Mouse (Mus musculus) C2C12 (cell line): ENCODE data around the gene Hs3st1. TPM values are rescaled to one million over a fixed set of nuclear protein-coding genes. Genes with fewer than 3 reads are reported as not detected.

Source experiments
- H3K27me3 ChIP-seq: one replicate; pipeline ENCODE4 v1.6.1; 2011; ENCODE audit not compliant: control insufficient read depth, insufficient read depth, insufficient read length
- H3K36me3 ChIP-seq: one replicate; pipeline ENCODE4 v1.6.1; 2011; ENCODE audit not compliant: control insufficient read depth, insufficient read depth
- H3K4me3 ChIP-seq: one replicate; pipeline ENCODE4 v1.5.1; 2011; ENCODE audit warnings: mild to moderate bottlenecking, control low read depth; ENCODE audit not compliant: poor library complexity, insufficient read depth, severe bottlenecking
- H3K79me2 ChIP-seq: one replicate; pipeline ENCODE4 v1.6.1; 2011; ENCODE audit not compliant: control insufficient read depth, insufficient read depth
- H3K79me3 ChIP-seq: one replicate; pipeline ENCODE4 v1.6.1; 2011; ENCODE audit warnings: low read depth, control low read depth
- H3ac ChIP-seq: one replicate; pipeline ENCODE3; 2011; ENCODE audit warnings: low read depth; ENCODE audit not compliant: control insufficient read depth, insufficient read length
- CEBPB ChIP-seq: IDR thresholded peaks from one replicate; pipeline ENCODE4 v1.6.1; 2011; ENCODE audit warnings: low read depth, mild to moderate bottlenecking, control low read depth, moderate library complexity
- CTCF ChIP-seq: IDR thresholded peaks from one replicate; pipeline ENCODE4 v1.5.1; 2011; ENCODE audit not compliant: control insufficient read depth, insufficient read depth, insufficient read length
- FOSL1 ChIP-seq: IDR thresholded peaks from one replicate; pipeline ENCODE4 v1.8.0; 2011; ENCODE audit warnings: mild to moderate bottlenecking, low read length; ENCODE audit not compliant: poor library complexity, insufficient read depth, severe bottlenecking
- MAX ChIP-seq: IDR thresholded peaks from one replicate; pipeline ENCODE4 v1.6.1; 2011; ENCODE audit warnings: mild to moderate bottlenecking, control low read depth
- MYOD1 ChIP-seq: IDR thresholded peaks from one replicate; pipeline ENCODE4 v1.6.1; 2011; ENCODE audit warnings: low read depth; ENCODE audit not compliant: control insufficient read depth, insufficient read length
- MYOG ChIP-seq: IDR thresholded peaks from one replicate; pipeline ENCODE4 v1.6.1; 2011; ENCODE audit not compliant: control insufficient read depth, insufficient read length; ENCODE audit errors: extremely low read depth
- USF1 ChIP-seq: IDR thresholded peaks from one replicate; pipeline ENCODE4 v1.6.1; 2011; ENCODE audit warnings: low read depth, mild to moderate bottlenecking, control low read depth, moderate library complexity
- polyA plus RNA-seq: library from polyadenylated mRNA; unstranded; fragments of >200 nt; fragmentation: generic; extraction: Trizol; gene quantifications from one replicate; pipeline ENCODE4 v1.2.1, GENCODE M21; 2012; ENCODE audit warnings: missing spikeins

The Hs3st1 gene
- polyA plus RNA-seq, 1 experiment: 2.1 TPM

GRCm38 (mm10) chr5:39644827-39645380 is 110.4 kb downstream of the Hs3st1 start:
- H3K27me3 ChIP-seq: no peaks in the 10 kb centered on the region
- TF ChIP-seq MYOG (no peak), MYOD1 (no peak), FOSL1 (no peak), CTCF (no peak), CEBPB (no peak), MAX (no peak), USF1 (no peak)

DNA sequence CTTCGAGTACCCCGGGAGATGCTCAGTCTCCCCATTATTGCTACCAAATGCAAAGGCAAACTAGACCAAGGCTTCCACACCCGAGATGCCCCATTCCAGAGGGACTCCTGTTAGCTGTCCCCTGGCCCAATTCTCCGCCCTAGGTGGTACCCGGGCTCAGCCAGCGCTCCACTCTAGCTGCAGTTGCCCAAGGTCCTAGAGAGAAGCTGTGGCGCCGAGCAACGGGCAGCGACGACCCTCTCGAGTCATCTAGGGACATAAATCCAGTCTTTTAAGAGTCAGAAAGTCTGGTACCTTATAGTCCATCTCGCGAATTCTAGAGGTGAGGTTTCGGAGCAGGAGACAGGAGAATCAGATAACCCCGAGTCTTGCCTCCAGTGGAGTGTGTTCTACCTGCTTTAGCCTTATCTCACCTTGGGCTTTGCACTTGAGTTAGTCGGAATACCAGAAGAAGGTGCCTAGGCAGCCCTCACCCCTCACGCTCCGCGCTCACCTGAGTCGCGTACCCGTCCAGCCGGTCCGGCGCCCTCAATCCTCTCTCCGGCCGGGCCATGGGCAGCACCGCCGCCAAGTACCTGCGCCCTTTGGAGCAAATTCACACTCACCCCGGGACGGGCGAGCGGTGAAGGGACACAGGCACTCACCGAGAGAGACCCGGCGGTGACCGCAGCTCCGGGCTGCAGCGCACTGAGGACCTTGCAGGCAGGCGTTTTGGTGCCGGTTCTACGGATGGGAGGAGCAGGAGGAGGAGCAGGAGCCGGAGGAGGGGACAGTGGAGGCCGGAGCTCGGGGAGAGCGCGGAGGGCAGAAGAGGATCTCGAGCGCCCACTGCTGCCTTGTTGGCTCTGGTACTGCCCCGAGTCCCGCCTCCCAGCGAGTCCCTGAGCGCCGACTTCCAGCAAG is 111.1 kb downstream of the Hs3st1 start:
- no peaks in the 10 kb centered on the region for H3K27me3 ChIP-seq
- H3K36me3 ChIP-seq: no peaks in the 10 kb centered on the region
- no peaks in the 10 kb centered on the region for H3K79me3 ChIP-seq
- no peak for TF ChIP-seq MYOG
- peak; percentile 72 for TF ChIP-seq CTCF
- no peaks in the 10 kb centered on the region for H3K79me2 ChIP-seq
- H3ac ChIP-seq: peak overlapping the region; percentile 15
- H3K4me3 ChIP-seq: no peak overlapping the region

More at GRCm38 (mm10) chr5:39644827-39645380, 110.4 kb downstream of the Hs3st1 start:
- H3ac ChIP-seq: peak overlapping the region; percentile 6
- no peaks in the 10 kb centered on the region for H3K79me3 ChIP-seq
- H3K79me2 ChIP-seq: no peaks in the 10 kb centered on the region
- no peak overlapping the region for H3K4me3 ChIP-seq
- no peaks in the 10 kb centered on the region for H3K36me3 ChIP-seq

DNA sequence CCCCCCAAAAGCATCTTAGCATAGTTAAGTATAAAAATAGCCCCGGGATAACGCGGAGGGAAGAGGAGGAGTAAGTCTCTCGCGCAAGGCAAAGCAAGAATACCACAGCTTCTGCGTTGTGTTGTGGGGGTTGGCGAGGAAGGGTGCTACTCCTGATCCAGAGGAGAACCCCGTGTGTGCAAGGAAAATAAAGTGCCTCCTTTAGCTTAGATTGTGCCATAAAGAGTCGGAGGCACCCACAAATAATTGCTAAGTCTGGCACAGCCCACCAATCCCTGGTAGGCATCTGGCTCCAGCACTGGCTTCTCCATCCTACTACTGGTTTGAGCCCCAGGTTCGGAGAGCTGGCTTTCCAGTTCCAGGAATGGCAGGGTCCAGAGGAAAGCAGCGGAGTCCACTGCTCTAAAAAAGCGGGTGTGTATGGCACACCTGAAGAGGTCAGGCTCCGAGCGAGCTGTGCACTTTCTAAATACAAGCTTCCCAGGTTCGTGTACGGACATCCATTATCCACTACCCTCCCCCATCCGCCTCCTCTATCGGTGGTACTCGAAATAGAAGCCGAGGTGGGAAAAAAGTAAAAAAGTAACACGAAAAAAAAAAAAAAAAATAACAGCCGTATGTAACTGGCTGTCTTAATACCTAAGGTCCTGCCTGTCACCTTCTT is 111.9 kb downstream of the Hs3st1 start:
- H3K27me3 ChIP-seq: no peaks in the 10 kb centered on the region
- H3K4me3 ChIP-seq: no peak overlapping the region
- TF ChIP-seq MYOD1 (no peak), FOSL1 (no peak), CEBPB (no peak), CTCF (no peak), MYOG (no peak), MAX (no peak), USF1 (no peak)
- H3K79me2 ChIP-seq: no peaks in the 10 kb centered on the region
- no peaks in the 10 kb centered on the region for H3K79me3 ChIP-seq
- H3ac ChIP-seq: no peak overlapping the region
- no peaks in the 10 kb centered on the region for H3K36me3 ChIP-seq

- no peak overlapping the region for H3K4me3 ChIP-seq
- H3K36me3 ChIP-seq: no peaks in the 10 kb centered on the region
- no peak for TF ChIP-seq MYOG
- TF ChIP-seq CTCF: no peak
- no peak for TF ChIP-seq FOSL1
- TF ChIP-seq MYOD1: no peak
- no peak for TF ChIP-seq CEBPB
- TF ChIP-seq MAX: no peak
- no peak for TF ChIP-seq USF1
- H3ac ChIP-seq: no peak overlapping the region
- no peaks in the 10 kb centered on the region for H3K79me2 ChIP-seq
- H3K79me3 ChIP-seq: no peaks in the 10 kb centered on the region
- H3K27me3 ChIP-seq: no peaks in the 10 kb centered on the region
Measured at GRCm38 (mm10) chr5:39642222-39642770, 113.0 kb downstream of the Hs3st1 start.

DNA sequence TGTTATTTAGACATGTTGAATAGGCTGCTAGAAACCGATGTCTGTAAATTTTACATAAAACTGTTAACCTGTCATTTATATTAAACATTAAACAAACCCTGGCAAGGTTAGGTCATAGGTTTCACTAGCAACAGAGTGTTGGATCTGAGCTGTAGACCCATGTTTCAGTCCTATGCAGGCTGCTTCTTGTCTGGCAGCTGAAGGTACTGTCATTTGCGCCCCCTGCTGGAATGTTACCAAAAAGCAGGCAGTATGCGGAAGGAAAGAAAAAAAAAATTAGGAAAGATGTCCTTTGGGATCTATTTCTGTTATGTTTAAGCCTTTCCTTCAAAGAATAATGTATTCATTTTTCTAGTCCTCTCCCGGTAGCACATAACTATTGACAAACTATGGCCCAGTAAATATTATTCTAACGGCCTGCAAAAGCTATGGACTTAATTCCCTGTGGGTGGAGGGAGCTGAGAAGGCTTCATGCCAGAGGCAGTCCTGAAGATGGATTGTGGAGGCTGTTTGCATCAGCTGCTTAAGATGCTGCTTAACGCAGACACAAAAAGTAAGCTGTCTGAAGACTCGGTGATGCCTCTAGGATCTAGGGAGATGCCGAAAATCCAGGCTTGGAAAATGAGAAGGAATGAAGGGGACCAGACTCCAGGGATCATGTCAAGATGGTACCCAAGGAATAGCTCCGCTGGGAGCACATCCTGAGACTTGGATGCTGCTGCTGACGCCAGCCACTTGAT is 115.7 kb downstream of the Hs3st1 start:
- no peak overlapping the region for H3ac ChIP-seq
- H3K79me2 ChIP-seq: no peaks in the 10 kb centered on the region

More for the DNA sequence above, 115.7 kb downstream of the Hs3st1 start:
- Histone ChIP-seq H3K79me3 (no peaks in the 10 kb centered on the region), H3K27me3 (no peaks in the 10 kb centered on the region), H3K36me3 (no peaks in the 10 kb centered on the region), H3K4me3 (no peak overlapping the region)
- TF ChIP-seq CEBPB (no peak), USF1 (no peak), MYOD1 (no peak), CTCF (no peak), FOSL1 (no peak), MAX (no peak), MYOG (no peak)
